Mouse (Mus musculus): Measurements from ENCODE around the gene Il17rb.

GRCm38 (mm10) chr14:30045239-30045638, 36.5 kb upstream of the Il17rb start:
- no peak for TF ChIP-seq CTCF (IDR thresholded peaks at IDR 0.05; ENCODE audit: low read depth)
- no peak for TF ChIP-seq EP300 (IDR thresholded peaks at IDR 0.05; ENCODE audit: low read depth)
